Mouse (Mus musculus) midbrain, embryonic 14.5 days (tissue): ENCODE measurements around the gene Zfp512. TPM values are rescaled to one million over a fixed set of nuclear protein-coding genes. Genes with fewer than 3 reads are reported as not detected.
A peak's percentile ranks its signal among the peaks of the same experiment; 100 is the strongest.

Experiments used
- ATAC-seq: fragments of 200-750 bp; cut with Nextera tagmentation; 2 replicates; pipeline ENCODE4 v1.8.0; 2017; ENCODE audit warnings: moderate number of reproducible peaks, moderate library complexity; ENCODE audit not compliant: low FRiP score, low TSS enrichment
- DNase-seq: peaks from one replicate; pipeline ENCODE4 v3.0.0-alpha.2; 2015
- H3K27ac ChIP-seq: fragments of 300-500 bp; sonication (generic); replicated peaks from 2 replicates; pipeline ENCODE4 v1.5.1; 2014; ENCODE audit warnings: mild to moderate bottlenecking, low read depth, low read length, moderate library complexity
- H3K27me3 ChIP-seq: fragments of 300-500 bp; sonication (generic); 2 replicates; pipeline ENCODE4 v1.6.1; 2014; ENCODE audit warnings: low read length, control low read depth, mixed read lengths; ENCODE audit not compliant: control insufficient read depth, insufficient read depth
- H3K36me3 ChIP-seq: fragments of 300-500 bp; sonication (generic); 2 replicates; pipeline ENCODE4 v1.6.1; 2014; ENCODE audit warnings: low read length, control low read depth; ENCODE audit not compliant: control insufficient read depth, insufficient read depth
- H3K4me1 ChIP-seq: fragments of 300-500 bp; sonication (generic); 2 replicates; pipeline ENCODE4 v1.6.1; 2014; ENCODE audit warnings: mild to moderate bottlenecking, antibody characterized with exemption, low read length, control low read depth; ENCODE audit not compliant: control insufficient read depth, insufficient read depth
- H3K4me2 ChIP-seq: fragments of 300-500 bp; sonication (generic); 2 replicates; pipeline ENCODE4 v1.6.1; 2014; ENCODE audit warnings: mild to moderate bottlenecking, low read length, moderate library complexity
- H3K4me3 ChIP-seq: fragments of 300-500 bp; sonication (generic); replicated peaks from 2 replicates; pipeline ENCODE4 v1.5.1; 2014; ENCODE audit warnings: low read depth, low read length
- H3K9ac ChIP-seq: fragments of 300-500 bp; sonication (generic); replicated peaks from 2 replicates; pipeline ENCODE4 v1.6.1; 2014; ENCODE audit warnings: mild to moderate bottlenecking, low read length, moderate library complexity
- H3K9me3 ChIP-seq: fragments of 300-500 bp; sonication (generic); 2 replicates; pipeline ENCODE4 v1.6.1; 2016; ENCODE audit warnings: low read length, control low read depth, mixed read lengths; ENCODE audit not compliant: control insufficient read depth
- WGBS: fragments of 180-500 bp; shearing (Covaris S2); extraction: QIAGEN DNeasy Blood & Tissue Kit; methylation state at CpG from one replicate; pipeline ENCODE4 v1.1.7; 2014; 5-methylcytosine and 5-hydroxymethylcytosine counted together
- polyA plus RNA-seq: library from polyadenylated mRNA; unstranded; fragments of >200 nt; fragmentation: Nextera tagmentation; extraction: Ambion mirVana; gene quantifications from 2 replicates; pipeline ENCODE4 v1.2.1, GENCODE M21; 2014

Zfp512 gene
- polyA plus RNA-seq, 1 experiment from 2014 or later, result 113 TPM

DNA sequence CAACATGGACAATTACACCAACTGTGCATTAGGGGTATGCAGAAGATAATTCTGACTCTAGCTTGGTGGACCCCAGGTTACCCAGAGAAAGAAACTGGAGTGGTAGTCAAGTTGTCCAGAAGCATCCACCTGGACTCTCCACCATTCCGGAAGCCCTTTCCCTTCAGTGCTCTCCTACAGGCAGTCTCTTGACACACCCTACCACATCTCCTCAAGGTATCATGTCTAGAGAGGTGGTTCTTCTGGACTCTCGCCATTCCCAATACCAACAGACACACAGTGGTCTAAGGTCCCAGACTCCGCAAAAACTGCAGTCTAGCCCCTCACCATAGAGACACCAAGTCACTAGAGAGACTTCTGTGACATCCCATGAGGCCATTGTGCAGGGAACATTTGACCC lies 33.2 kb downstream of the Zfp512 start, which contains the start of gene 4930548H24Rik:
Gene 4930548H24Rik (plus strand): TSS at position 301 of the 400 bp plus-strand sequence.
- no peaks in the 10 kb centered on the region for H3K9me3 ChIP-seq
- H3K4me3 ChIP-seq, result no peak within 1 kb of the TSS
- H3K27me3 ChIP-seq, result no peaks in the 10 kb centered on the region
- no peaks in the 10 kb centered on the region for H3K4me1 ChIP-seq
- WGBS, result 97% methylated on average over 3 of the region's 3 CpGs
- H3K36me3 ChIP-seq, result peaks cover 28% of the 10 kb centered on the region
- no peak within 1 kb of the TSS for H3K9ac ChIP-seq
- H3K4me2 ChIP-seq, result no peak within 1 kb of the TSS
- DNase-seq, result no peak
- no peak for ATAC-seq
- no peak within 1 kb of the TSS for H3K27ac ChIP-seq

DNA sequence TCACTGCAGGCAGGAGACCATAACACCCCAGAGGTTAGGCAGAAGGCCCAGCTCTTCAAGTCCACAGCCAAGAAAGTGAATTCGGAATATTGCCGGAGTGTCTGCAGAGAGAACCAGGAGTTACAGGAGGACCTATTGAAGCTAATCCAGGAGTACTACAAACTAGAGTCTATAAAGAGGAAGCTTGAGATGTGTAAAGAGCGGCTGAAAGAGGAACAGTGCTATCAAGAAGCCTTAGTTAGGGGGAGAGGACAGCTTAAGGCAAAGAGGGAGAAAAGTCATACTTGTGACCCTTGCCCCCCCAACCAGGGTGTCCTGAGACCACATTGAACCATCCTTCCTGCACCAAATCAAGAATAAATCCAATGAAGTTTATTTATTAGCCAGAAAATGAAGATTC lies 35.7 kb downstream of the Zfp512 start:
- no peak overlapping the region for H3K4me2 ChIP-seq
- WGBS, result 93% methylated on average over 3 of the region's 3 CpGs
- H3K9me3 ChIP-seq, result no peaks in the 10 kb centered on the region
- no peak overlapping the region for H3K27ac ChIP-seq
- DNase-seq (no peak), ATAC-seq (no peak)
- peaks cover 5% of the 10 kb centered on the region for H3K36me3 ChIP-seq
- H3K4me3 ChIP-seq, result no peak overlapping the region
- no peak overlapping the region for H3K9ac ChIP-seq
- no peaks in the 10 kb centered on the region for H3K27me3 ChIP-seq
- H3K4me1 ChIP-seq, result no peaks in the 10 kb centered on the region

DNA sequence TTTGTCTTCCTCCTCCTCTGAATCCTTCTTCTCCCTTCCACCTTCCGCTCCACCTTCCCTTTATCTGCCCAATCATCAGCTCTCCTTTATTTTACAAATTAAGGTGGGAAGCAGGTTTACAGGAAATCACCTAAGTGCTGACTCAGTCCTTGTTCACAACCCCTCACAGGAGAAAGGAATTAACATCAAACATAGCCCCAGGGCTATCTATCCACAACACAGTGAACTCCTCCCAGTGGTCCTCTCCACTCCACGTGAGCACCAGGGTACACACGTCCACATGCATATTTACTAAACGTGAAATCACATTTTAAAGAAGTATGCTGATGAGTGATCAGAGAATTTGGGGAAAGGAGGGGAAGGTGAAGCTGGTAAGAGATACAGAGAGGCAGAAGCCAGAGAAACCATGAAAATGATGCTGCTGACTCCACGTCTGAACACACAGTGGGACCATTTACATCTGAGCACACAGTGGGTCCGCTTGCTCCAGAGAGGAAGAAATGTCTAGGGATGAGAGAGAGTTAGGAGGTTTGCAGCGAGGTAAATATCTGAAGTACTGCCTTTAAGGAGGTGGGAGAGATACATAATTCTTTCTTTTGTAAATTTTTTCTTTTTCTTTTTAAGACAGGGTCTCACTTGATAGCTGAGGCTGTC lies 37.0 kb downstream of the Zfp512 start:
- H3K4me1 ChIP-seq, result no peaks in the 10 kb centered on the region
- no peaks in the 10 kb centered on the region for H3K9me3 ChIP-seq
- no peak overlapping the region for H3K9ac ChIP-seq
- 68% methylated on average over 7 of the region's 7 CpGs for WGBS
- DNase-seq, result no peak
- H3K4me3 ChIP-seq, result no peak overlapping the region
- no peaks in the 10 kb centered on the region for H3K27me3 ChIP-seq
- no peak overlapping the region for H3K4me2 ChIP-seq
- no peak for ATAC-seq
- peaks cover 5% of the 10 kb centered on the region; the same call in 1 of the 2 replicates for H3K36me3 ChIP-seq
- H3K27ac ChIP-seq, result no peak overlapping the region

DNA sequence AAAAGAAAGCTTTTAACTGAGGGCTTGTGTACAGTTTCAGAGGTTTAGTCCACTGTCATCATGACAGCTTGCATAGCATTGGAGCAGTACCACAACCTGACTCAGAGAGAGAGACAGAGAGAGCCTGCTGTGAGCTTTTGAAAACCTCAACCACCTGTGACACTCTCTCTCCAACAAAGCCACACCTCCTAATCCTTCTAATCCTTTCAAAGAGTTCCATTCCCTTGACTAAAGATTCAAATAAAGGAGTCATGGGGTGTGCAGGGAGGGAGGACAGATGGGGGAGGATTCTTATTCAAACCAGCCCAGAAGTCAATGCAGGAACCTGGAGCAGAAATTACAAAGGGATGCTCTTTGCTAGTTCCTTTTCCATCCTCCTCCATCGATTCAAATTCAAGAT lies 39.8 kb downstream of the Zfp512 start:
- 52% methylated on average over 1 of the region's 1 CpGs for WGBS
- DNase-seq, result no peak
- H3K36me3 ChIP-seq, result peaks cover 7% of the 10 kb centered on the region; the same call in 1 of the 2 replicates
- H3K9ac ChIP-seq, result no peak overlapping the region
- H3K4me3 ChIP-seq, result no peak overlapping the region
- no peak overlapping the region for H3K4me2 ChIP-seq
- H3K9me3 ChIP-seq, result no peaks in the 10 kb centered on the region
- peaks cover 8% of the 10 kb centered on the region for H3K4me1 ChIP-seq
- no peak for ATAC-seq
- H3K27ac ChIP-seq, result no peak overlapping the region
- H3K27me3 ChIP-seq, result no peaks in the 10 kb centered on the region

DNA sequence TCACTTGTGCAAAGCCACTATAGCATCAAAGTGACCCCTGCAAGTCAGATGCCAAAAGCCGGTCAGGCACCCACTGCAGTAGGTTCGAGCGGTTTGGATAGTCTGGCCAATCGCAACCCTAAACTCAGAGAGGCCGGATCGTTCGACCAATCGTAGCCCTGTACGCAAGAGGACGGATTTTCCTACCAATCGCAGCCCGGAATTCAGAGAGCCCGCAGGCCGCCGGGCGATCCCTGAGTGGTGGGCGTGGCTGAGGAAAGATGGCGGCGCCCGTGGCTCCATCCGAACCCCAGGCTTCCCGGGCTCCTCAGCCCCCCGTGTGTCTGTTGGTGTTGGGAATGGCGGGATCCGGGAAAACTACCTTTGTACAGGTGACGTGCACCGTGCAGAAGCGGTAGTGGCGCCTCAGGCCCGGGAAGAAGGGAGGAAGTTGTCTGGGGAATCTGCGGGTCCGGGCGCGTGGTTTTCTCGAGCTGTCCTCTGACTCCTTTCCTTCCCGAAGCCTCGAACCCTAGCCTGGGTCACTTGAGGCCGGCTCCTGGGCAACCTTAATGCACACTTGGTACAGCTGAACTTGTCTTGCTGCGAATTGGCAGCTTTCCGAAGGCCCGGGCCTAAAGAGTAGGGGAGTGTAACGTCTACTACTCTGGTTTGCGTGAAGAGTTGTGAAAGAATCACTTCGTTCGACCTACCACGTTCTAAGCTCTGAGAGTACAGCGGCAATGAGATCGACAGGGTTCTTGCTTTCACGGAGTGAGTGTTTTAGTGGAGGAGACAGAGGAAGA lies 42.5 kb downstream of the Zfp512 start, which contains the start of gene Gpn1:
Gene Gpn1 (plus strand): TSS at position 229 of the 785 bp plus-strand sequence.
- DNase-seq (peak; percentile 97), ATAC-seq (peak; percentile 99)
- Histone ChIP-seq H3K4me3 (peak within 1 kb of the TSS; percentile 90), H3K4me1 (peaks cover 8% of the 10 kb centered on the region), H3K36me3 (peaks cover 32% of the 10 kb centered on the region), H3K27me3 (no peaks in the 10 kb centered on the region), H3K27ac (peak within 1 kb of the TSS; percentile 61; the same call in 1 of the 2 replicates), H3K9ac (peak within 1 kb of the TSS; percentile 66), H3K4me2 (peak within 1 kb of the TSS; percentile 87), H3K9me3 (no peaks in the 10 kb centered on the region)
- under 1% methylated on average over 49 of the region's 49 CpGs for WGBS

DNA sequence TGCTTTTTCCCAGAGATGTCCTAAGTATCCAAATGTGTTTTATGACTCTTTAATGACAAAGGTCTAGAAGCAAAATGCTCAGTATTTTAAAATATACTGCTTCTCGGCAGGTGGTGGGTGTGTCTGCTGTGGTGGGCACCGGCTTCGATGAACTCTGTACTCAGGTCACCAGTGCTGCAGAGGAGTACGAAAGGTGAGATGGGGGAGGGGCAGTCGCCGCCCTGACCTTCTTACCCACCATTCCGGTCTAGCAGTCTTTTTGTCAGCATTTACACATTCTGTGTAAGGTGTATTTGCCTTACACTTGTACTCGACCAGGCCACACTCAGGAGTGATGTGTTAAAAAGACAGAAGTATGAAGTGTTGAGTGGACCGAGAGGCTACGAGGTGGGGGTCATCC lies 52.6 kb downstream of the Zfp512 start:
- ATAC-seq, result no peak
- peaks cover 95% of the 10 kb centered on the region for H3K36me3 ChIP-seq
- no peak for DNase-seq

DNA sequence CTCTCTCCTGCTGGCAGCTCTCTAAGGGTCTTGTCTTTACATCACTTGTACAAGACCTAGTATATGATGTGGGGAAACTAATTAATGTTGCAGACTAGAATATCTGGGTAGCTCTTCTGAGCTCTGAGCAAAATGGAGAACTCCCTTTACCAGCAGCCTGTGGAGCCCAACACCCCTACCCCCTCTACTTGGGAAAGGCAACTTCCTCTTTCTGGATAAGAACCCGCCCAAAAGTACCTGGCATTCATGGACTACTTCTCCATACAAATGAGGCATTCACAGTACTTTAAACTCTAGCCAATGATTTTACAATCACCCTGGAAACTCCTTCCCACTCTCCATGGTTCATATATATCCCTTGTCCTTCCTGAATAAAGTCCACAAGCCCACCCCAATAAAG lies 60.2 kb downstream of the Zfp512 start:
- no peak overlapping the region for H3K27ac ChIP-seq
- H3K4me1 ChIP-seq, result no peaks in the 10 kb centered on the region
- 85% methylated on average over 1 of the region's 1 CpGs for WGBS
- ATAC-seq (no peak), DNase-seq (no peak)
- no peak overlapping the region for H3K9ac ChIP-seq
- H3K27me3 ChIP-seq, result no peaks in the 10 kb centered on the region
- H3K4me2 ChIP-seq, result no peak overlapping the region
- H3K9me3 ChIP-seq, result no peaks in the 10 kb centered on the region
- no peak overlapping the region for H3K4me3 ChIP-seq
- H3K36me3 ChIP-seq, result peaks cover 94% of the 10 kb centered on the region

More for the DNA sequence above, 52.6 kb downstream of the Zfp512 start:
- H3K4me2 ChIP-seq, result no peak overlapping the region
- H3K27ac ChIP-seq, result no peak overlapping the region
- H3K27me3 ChIP-seq, result no peaks in the 10 kb centered on the region
- no peaks in the 10 kb centered on the region for H3K4me1 ChIP-seq
- 95% methylated on average over 10 of the region's 10 CpGs for WGBS
- H3K9ac ChIP-seq, result no peak overlapping the region
- no peaks in the 10 kb centered on the region for H3K9me3 ChIP-seq
- H3K4me3 ChIP-seq, result no peak overlapping the region

DNA sequence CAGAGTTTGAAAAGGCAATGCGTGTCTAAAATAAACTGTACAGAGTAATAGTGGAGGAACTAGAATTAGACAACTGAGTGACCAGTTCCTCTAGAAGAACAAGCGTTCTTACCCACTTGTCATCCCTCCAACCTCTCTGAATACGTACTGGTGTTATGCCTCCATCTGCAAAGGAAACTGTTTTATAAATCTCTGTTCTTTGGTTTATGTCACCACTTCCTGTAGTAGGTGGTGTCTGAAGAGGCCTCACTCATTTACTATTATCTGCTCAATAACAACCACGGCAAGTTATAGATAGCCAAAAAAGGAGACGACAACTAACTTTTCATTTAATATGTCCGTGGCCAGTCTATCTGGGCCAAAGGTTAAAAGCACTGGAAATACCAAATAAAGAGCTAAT lies 68.3 kb downstream of the Zfp512 start:
- peaks cover under 1% of the 10 kb centered on the region for H3K4me1 ChIP-seq
- H3K4me2 ChIP-seq, result no peak overlapping the region
- no peak overlapping the region for H3K27ac ChIP-seq
- no peak overlapping the region for H3K4me3 ChIP-seq
- ATAC-seq (no peak), DNase-seq (no peak)
- peaks cover 67% of the 10 kb centered on the region for H3K36me3 ChIP-seq
- 95% methylated on average over 6 of the region's 6 CpGs for WGBS
- H3K9me3 ChIP-seq, result no peaks in the 10 kb centered on the region
- no peak overlapping the region for H3K9ac ChIP-seq
- H3K27me3 ChIP-seq, result no peaks in the 10 kb centered on the region
